In the genomic region with DNA sequence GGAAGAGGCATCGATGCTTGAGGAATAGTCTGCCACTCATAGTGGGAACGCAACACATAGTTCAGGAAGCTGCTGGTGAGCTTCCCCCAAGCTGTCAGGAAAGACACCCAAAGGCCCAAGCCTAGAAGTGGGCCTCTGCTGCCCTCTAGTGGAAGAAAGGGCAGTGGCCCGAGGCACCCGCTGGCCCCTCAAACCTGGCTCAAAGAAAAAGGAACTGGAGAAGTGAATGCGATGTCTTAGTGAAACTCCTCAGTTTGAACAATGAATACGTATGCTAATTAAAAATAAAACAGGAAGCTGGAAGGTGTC, we compare ENCODE assay signal across 8 mouse cellular contexts. TPM values are rescaled to one million over a fixed set of nuclear protein-coding genes. Genes with fewer than 3 reads are reported as not detected.
DNase-seq lines count a peak whose midpoint lies in the region; ATAC-seq and TF ChIP-seq lines count a peak whose summit lies in the region.

No protein-coding gene starts in this region.

- peaks cover 22% of the 10 kb centered on the region for H3K27me3 ChIP-seq in forebrain, embryonic 13.5 days
- no peaks in the 10 kb centered on the region for H3K27me3 ChIP-seq in lung, postnatal 0 days (replicated peaks; ENCODE audit: insufficient read depth, low read length)

- TF ChIP-seq EP300 in lung, postnatal 0 days (IDR thresholded peaks at IDR 0.05) = no peak

- peak; percentile 68; the same call in 1 of the 2 replicates for ATAC-seq in forebrain, embryonic 13.5 days
- peak; percentile 56 for ATAC-seq in lung, postnatal 0 days

- 0 out of 2 replicates have a peak overlapping the region, but pooled peaks have one; percentile 31 for H3K9ac ChIP-seq in forebrain, embryonic 13.5 days
- H3K9ac ChIP-seq in lung, postnatal 0 days (replicated peaks; ENCODE audit: low read depth) = no peak overlapping the region

- no peaks in the 10 kb centered on the region for H3K9me3 ChIP-seq in forebrain, embryonic 13.5 days (replicated peaks)
- H3K9me3 ChIP-seq in lung, postnatal 0 days (ENCODE audit: low read length) = no peaks in the 10 kb centered on the region

- no peaks in the 10 kb centered on the region for H3K36me3 ChIP-seq in forebrain, embryonic 13.5 days (ENCODE audit: poor library complexity, severe bottlenecking)
- H3K36me3 ChIP-seq in lung, postnatal 0 days (ENCODE audit: insufficient read depth, low read length) = no peaks in the 10 kb centered on the region

- intact Hi-C loops in heart, postnatal 10 days (cut with DNase I) = loop anchor here (1.0 to 10.0 kb wide), 3 partner anchors 121 to 303 kb away; no protein-coding TSS in a partner anchor

- no peak overlapping the region for H3K27ac ChIP-seq in forebrain, embryonic 13.5 days
- 0 out of 2 replicates have a peak overlapping the region, but pooled peaks have one; percentile 54 for H3K27ac ChIP-seq in lung, postnatal 0 days (ENCODE audit: low read length)

- no peak overlapping the region for H3K4me3 ChIP-seq in forebrain, embryonic 13.5 days
- peak overlapping the region; percentile 14; the same call in 1 of the 2 replicates for H3K4me3 ChIP-seq in lung, postnatal 0 days (ENCODE audit: low read depth, low read length)

- TF ChIP-seq CTCF in lung, postnatal 0 days (IDR thresholded peaks at IDR 0.05) = peak; percentile 99

- peaks cover 20% of the 10 kb centered on the region; the same call in 1 of the 2 replicates for H3K4me1 ChIP-seq in forebrain, embryonic 13.5 days
- H3K4me1 ChIP-seq in lung, postnatal 0 days (ENCODE audit: insufficient read depth, low read depth, low read length) = peaks cover 13% of the 10 kb centered on the region; the same call in 1 of the 2 replicates

- 2% methylated on average over 6 of the region's 6 CpGs for WGBS in forebrain, embryonic 13.5 days
- WGBS in lung, postnatal 0 days = 0% methylated on average over 6 of the region's 6 CpGs

- peak; percentile 61 for DNase-seq in ES-CJ7 (ENCODE audit: low read depth, low spot score)
- DNase-seq in c-Kit-positive CD71-positive TER-119-positive erythroid progenitor cells, embryonic 14.5 days (ENCODE audit: low spot score) = peak; percentile 60
- DNase-seq in heart, postnatal 10 days = peak; percentile 91 to 93
- peak; percentile 80 to 88 for DNase-seq in layer of hippocampus, adult 8-10 months (ENCODE audit: low spot score in 2 of 2)
- DNase-seq in lung, postnatal 0 days (ENCODE audit: low spot score) = peak; percentile 92
- DNase-seq in ovary, postnatal 14 days (ENCODE audit: low spot score) = peak; percentile 87
- DNase-seq in thymus, postnatal 10 days (ENCODE audit: low spot score in 2 of 2) = peak; percentile 77 to 93

- H3K4me2 ChIP-seq in forebrain, embryonic 13.5 days = peak overlapping the region; percentile 30
- peak overlapping the region; percentile 45 for H3K4me2 ChIP-seq in lung, postnatal 0 days (replicated peaks; ENCODE audit: low read depth, low read length)

RNA-seq across cellular contexts. Expression of gene Armc12, which starts 2.6 kb away (rescaled TPM):
- polyA plus RNA-seq in forebrain, embryonic 13.5 days (2015; fragmentation: Nextera tagmentation; extraction: Ambion mirVana) = not detected in 2 replicates
- not detected for total RNA-seq in heart, postnatal 10 days (2021)
- not detected for total RNA-seq in layer of hippocampus, adult 8-10 months (2022)
- not detected in 2 replicates for polyA plus RNA-seq in lung, postnatal 0 days (2015; fragmentation: Nextera tagmentation; extraction: Ambion mirVana)

RNA-seq across cellular contexts. Expression of gene Fkbp5, which starts 10.7 kb away (rescaled TPM):
- polyA plus RNA-seq in forebrain, embryonic 13.5 days (2015; fragmentation: Nextera tagmentation; extraction: Ambion mirVana) = 29.4 and 30.1 TPM in 2 replicates
- total RNA-seq in heart, postnatal 10 days (2021) = 10 to 100 TPM in 1 of 2 experiments, 1 to 10 TPM in 1; 9.8 to 52.9 TPM
- 10 to 100 TPM; 70.6 to 79.4 (median 72.7) TPM for total RNA-seq in layer of hippocampus, adult 8-10 months (2022)
- polyA plus RNA-seq in lung, postnatal 0 days (2015; fragmentation: Nextera tagmentation; extraction: Ambion mirVana) = 15.8 and 26.9 TPM in 2 replicates

RNA-seq across cellular contexts. Expression of gene Clpsl2, which starts 21.2 kb away (rescaled TPM):
- not detected in 2 replicates for polyA plus RNA-seq in forebrain, embryonic 13.5 days (2015; fragmentation: Nextera tagmentation; extraction: Ambion mirVana)
- not detected for total RNA-seq in heart, postnatal 10 days (2021)
- not detected for total RNA-seq in layer of hippocampus, adult 8-10 months (2022)
- not detected in 2 replicates for polyA plus RNA-seq in lung, postnatal 0 days (2015; fragmentation: Nextera tagmentation; extraction: Ambion mirVana)

RNA-seq across cellular contexts. Expression of gene Clps, which starts 32.6 kb away (rescaled TPM):
- polyA plus RNA-seq in forebrain, embryonic 13.5 days (2015; fragmentation: Nextera tagmentation; extraction: Ambion mirVana) = 0.54 TPM in 1 of 2 replicates, not detected in the other
- total RNA-seq in heart, postnatal 10 days (2021) = not detected
- not detected for total RNA-seq in layer of hippocampus, adult 8-10 months (2022)
- polyA plus RNA-seq in lung, postnatal 0 days (2015; fragmentation: Nextera tagmentation; extraction: Ambion mirVana) = 0.32 and 0.42 TPM in 2 replicates

RNA-seq across cellular contexts. Expression of gene Lhfpl5, which starts 47.4 kb away (rescaled TPM):
- polyA plus RNA-seq in forebrain, embryonic 13.5 days (2015; fragmentation: Nextera tagmentation; extraction: Ambion mirVana) = 2.8 and 2.9 TPM in 2 replicates
- total RNA-seq in heart, postnatal 10 days (2021) = not detected
- total RNA-seq in layer of hippocampus, adult 8-10 months (2022) = 1 to 10 TPM; 3.5 to 5.3 (median 4.2) TPM
- polyA plus RNA-seq in lung, postnatal 0 days (2015; fragmentation: Nextera tagmentation; extraction: Ambion mirVana) = 0.07 and 0.25 TPM in 2 replicates
